Comparison of ENCODE assay signal across 11 mouse cellular contexts in genomic region chr15:103302341-103303021, GRCm38 (mm10). TPM values are rescaled to one million over a fixed set of nuclear protein-coding genes. Genes with fewer than 3 reads are reported as not detected.
DNase-seq lines count a peak whose midpoint lies in the region; ATAC-seq and TF ChIP-seq lines count a peak whose summit lies in the region.
"Had no signal": no experiment of that assay in that cellular context is flagged by ENCODE, and none has a peak within 500 bp of the region (broad histone marks: within the 10 kb centered on the region; RNA-seq: fewer than 3 reads in every experiment).

No protein-coding gene starts in this region.

- peak overlapping the region; percentile 54 for H3K27ac ChIP-seq in heart, embryonic 15.5 days
- H3K27ac ChIP-seq in embryonic facial prominence, embryonic 12.5 days = peak overlapping the region; percentile 96
- peak overlapping the region; percentile 91; the same call in 1 of the 2 replicates for H3K27ac ChIP-seq in hindbrain, postnatal 0 days
- peak overlapping the region; percentile 99 for H3K27ac ChIP-seq in neural tube, embryonic 11.5 days (ENCODE audit: low read depth, low read length)
- H3K27ac ChIP-seq in cerebellum, adult 2 months (ENCODE audit: insufficient read depth, low read length) = no peak overlapping the region

- DNase-seq in heart, adult 9 months (ENCODE audit: low spot score in 2 of 2) = no peak
- no peak for DNase-seq in hindbrain, postnatal 0 days (ENCODE audit: low spot score)
- peak; percentile 74 for DNase-seq in neural tube, embryonic 11.5 days (ENCODE audit: low spot score)
- no peak for DNase-seq in cerebellum, adult 2 months
- no peak for DNase-seq in testis, postnatal 14 days (ENCODE audit: low spot score)
- DNase-seq in testis, postnatal 10 days (ENCODE audit: low spot score) = no peak
- DNase-seq: adrenal gland, adult 8-10 months had no signal

- TF ChIP-seq CTCF in hindbrain, postnatal 0 days (IDR thresholded peaks at IDR 0.05; ENCODE audit: low read depth) = no peak
- no peak for TF ChIP-seq CTCF in cerebellum, adult 2 months (IDR thresholded peaks at IDR 0.05; ENCODE audit: borderline replicate concordance, insufficient read depth, low read depth, low read length)

- no peak for TF ChIP-seq POLR2A in cerebellum, adult 2 months (IDR thresholded peaks at IDR 0.05; ENCODE audit: borderline replicate concordance, insufficient read depth, low read length)

- H3K9ac ChIP-seq in heart, embryonic 15.5 days = no peak overlapping the region
- peak overlapping the region; percentile 20; the same call in 1 of the 2 replicates for H3K9ac ChIP-seq in embryonic facial prominence, embryonic 12.5 days
- no peak overlapping the region; the same call in 1 of the 2 replicates for H3K9ac ChIP-seq in hindbrain, postnatal 0 days (replicated peaks; ENCODE audit: low read length)
- H3K9ac ChIP-seq in neural tube, embryonic 11.5 days (ENCODE audit: low read length) = peak overlapping the region; percentile 55

- no peaks in the 10 kb centered on the region for H3K27me3 ChIP-seq in heart, embryonic 15.5 days
- H3K27me3 ChIP-seq in embryonic facial prominence, embryonic 12.5 days = no peaks in the 10 kb centered on the region
- no peaks in the 10 kb centered on the region for H3K27me3 ChIP-seq in hindbrain, postnatal 0 days (ENCODE audit: insufficient read depth, low read length)
- no peaks in the 10 kb centered on the region for H3K27me3 ChIP-seq in neural tube, embryonic 11.5 days (ENCODE audit: control insufficient read depth, insufficient read depth, low read length)
- H3K27me3 ChIP-seq in cerebellum, adult 2 months (ENCODE audit: control insufficient read depth, insufficient read depth, low read length) = no peaks in the 10 kb centered on the region

- no peak overlapping the region for H3K4me3 ChIP-seq in heart, embryonic 15.5 days
- H3K4me3 ChIP-seq in embryonic facial prominence, embryonic 12.5 days = no peak overlapping the region
- no peak overlapping the region for H3K4me3 ChIP-seq in hindbrain, postnatal 0 days (ENCODE audit: low read length)
- no peak overlapping the region for H3K4me3 ChIP-seq in neural tube, embryonic 11.5 days (ENCODE audit: low read depth, low read length)
- no peak overlapping the region for H3K4me3 ChIP-seq in cerebellum, adult 2 months (replicated peaks; ENCODE audit: insufficient read depth, low read depth, low read length)

- no peaks in the 10 kb centered on the region for H3K9me3 ChIP-seq in heart, embryonic 15.5 days (replicated peaks)
- H3K9me3 ChIP-seq in embryonic facial prominence, embryonic 12.5 days = no peaks in the 10 kb centered on the region
- no peaks in the 10 kb centered on the region for H3K9me3 ChIP-seq in hindbrain, postnatal 0 days (ENCODE audit: low read length)
- no peaks in the 10 kb centered on the region for H3K9me3 ChIP-seq in neural tube, embryonic 11.5 days (ENCODE audit: control insufficient read depth, low read length)

- peaks cover 22% of the 10 kb centered on the region; the same call in 1 of the 2 replicates for H3K36me3 ChIP-seq in heart, embryonic 15.5 days
- peaks cover 7% of the 10 kb centered on the region; the same call in 1 of the 2 replicates for H3K36me3 ChIP-seq in embryonic facial prominence, embryonic 12.5 days
- no peaks in the 10 kb centered on the region for H3K36me3 ChIP-seq in hindbrain, postnatal 0 days (ENCODE audit: insufficient read depth, low read length)
- H3K36me3 ChIP-seq in neural tube, embryonic 11.5 days (ENCODE audit: control insufficient read depth, insufficient read depth, low read length) = no peaks in the 10 kb centered on the region; the same call in 1 of the 2 replicates

- peaks cover 67% of the 10 kb centered on the region for H3K4me1 ChIP-seq in heart, embryonic 15.5 days (replicated peaks)
- H3K4me1 ChIP-seq in embryonic facial prominence, embryonic 12.5 days = peaks cover 79% of the 10 kb centered on the region
- H3K4me1 ChIP-seq in hindbrain, postnatal 0 days (ENCODE audit: insufficient read depth, low read length) = peaks cover 44% of the 10 kb centered on the region
- H3K4me1 ChIP-seq in neural tube, embryonic 11.5 days (ENCODE audit: control insufficient read depth, insufficient read depth, low read length) = peaks cover 86% of the 10 kb centered on the region
- peaks cover 10% of the 10 kb centered on the region for H3K4me1 ChIP-seq in cerebellum, adult 2 months (ENCODE audit: control insufficient read depth, insufficient read depth, low read length)

- ATAC-seq in heart, embryonic 15.5 days (replicated peaks; ENCODE audit: insufficient number of reproducible peaks, insufficient read depth, low FRiP score, low read depth) = no peak
- ATAC-seq in embryonic facial prominence, embryonic 12.5 days (ENCODE audit: insufficient number of reproducible peaks, insufficient read depth, low FRiP score, low TSS enrichment) = no peak
- no peak for ATAC-seq in hindbrain, postnatal 0 days
- ATAC-seq in neural tube, embryonic 11.5 days (ENCODE audit: insufficient read depth, low FRiP score, low TSS enrichment) = no peak

- H3K4me2 ChIP-seq in heart, embryonic 15.5 days = no peak overlapping the region
- H3K4me2 ChIP-seq in embryonic facial prominence, embryonic 12.5 days (replicated peaks) = no peak overlapping the region
- no peak overlapping the region for H3K4me2 ChIP-seq in hindbrain, postnatal 0 days (ENCODE audit: low read depth, low read length)
- H3K4me2 ChIP-seq in neural tube, embryonic 11.5 days (ENCODE audit: low read depth) = peak overlapping the region; percentile 42

- WGBS in heart, embryonic 15.5 days = 49% methylated on average over 6 of the region's 6 CpGs
- 24% methylated on average over 6 of the region's 6 CpGs for WGBS in embryonic facial prominence, embryonic 12.5 days
- 30% methylated on average over 6 of the region's 6 CpGs for WGBS in hindbrain, postnatal 0 days
- 4% methylated on average over 6 of the region's 6 CpGs for WGBS in neural tube, embryonic 11.5 days
- 76% methylated on average over 6 of the region's 6 CpGs for WGBS in cerebellum, adult 2 months

RNA-seq across cellular contexts. Expression of gene Gpr84, which starts 7.9 kb away (rescaled TPM):
- 0.11 and 0.25 TPM in 2 replicates for polyA plus RNA-seq in heart, embryonic 15.5 days (2015; fragmentation: Nextera tagmentation; extraction: Ambion mirVana)
- 0.47 and 0.67 TPM in 2 replicates for polyA plus RNA-seq in embryonic facial prominence, embryonic 12.5 days (2016; fragmentation: Nextera tagmentation; extraction: Ambion mirVana)
- total RNA-seq in hindbrain, postnatal 0 days (2014; rRNA removed) = 0.58 and 0.86 TPM in 2 replicates
- polyA plus RNA-seq in hindbrain, postnatal 0 days (2015; fragmentation: Nextera tagmentation; extraction: Ambion mirVana) = 0.30 and 0.37 TPM in 2 replicates
- polyA plus RNA-seq in neural tube, embryonic 11.5 days (2014; fragmentation: Nextera tagmentation; extraction: Ambion mirVana) = 0.34 and 0.50 TPM in 2 replicates
- 0.43 and 0.62 TPM in 2 replicates for polyA plus RNA-seq in cerebellum, adult 2 months (2012; rRNA removed)
- total RNA-seq: adrenal gland, adult 8-10 months had no signal

RNA-seq across cellular contexts. Expression of gene Copz1, which starts 30.0 kb away (rescaled TPM):
- polyA plus RNA-seq in heart, embryonic 15.5 days (2015; fragmentation: Nextera tagmentation; extraction: Ambion mirVana) = 145 and 168 TPM in 2 replicates
- 257 and 268 TPM in 2 replicates for polyA plus RNA-seq in embryonic facial prominence, embryonic 12.5 days (2016; fragmentation: Nextera tagmentation; extraction: Ambion mirVana)
- 149 and 155 TPM in 2 replicates for total RNA-seq in hindbrain, postnatal 0 days (2014; rRNA removed)
- 181 TPM in 2 replicates for polyA plus RNA-seq in hindbrain, postnatal 0 days (2015; fragmentation: Nextera tagmentation; extraction: Ambion mirVana)
- 307 and 317 TPM in 2 replicates for polyA plus RNA-seq in neural tube, embryonic 11.5 days (2014; fragmentation: Nextera tagmentation; extraction: Ambion mirVana)
- polyA plus RNA-seq in cerebellum, adult 2 months (2012; rRNA removed) = 110 and 117 TPM in 2 replicates

RNA-seq across cellular contexts. Expression of gene Zfp385a, which starts 37.4 kb away (rescaled TPM):
- 5.9 and 10.5 TPM in 2 replicates for polyA plus RNA-seq in heart, embryonic 15.5 days (2015; fragmentation: Nextera tagmentation; extraction: Ambion mirVana)
- polyA plus RNA-seq in embryonic facial prominence, embryonic 12.5 days (2016; fragmentation: Nextera tagmentation; extraction: Ambion mirVana) = 12.6 and 14.5 TPM in 2 replicates
- total RNA-seq in hindbrain, postnatal 0 days (2014; rRNA removed) = 20.6 and 25.8 TPM in 2 replicates
- polyA plus RNA-seq in hindbrain, postnatal 0 days (2015; fragmentation: Nextera tagmentation; extraction: Ambion mirVana) = 19.8 and 23.1 TPM in 2 replicates
- 26.1 and 27.5 TPM in 2 replicates for polyA plus RNA-seq in neural tube, embryonic 11.5 days (2014; fragmentation: Nextera tagmentation; extraction: Ambion mirVana)
- 91.4 and 96.6 TPM in 2 replicates for polyA plus RNA-seq in cerebellum, adult 2 months (2012; rRNA removed)

RNA-seq across cellular contexts. Expression of gene Nfe2, which starts 44.3 kb away (rescaled TPM):
- 1.9 and 5.0 TPM in 2 replicates for polyA plus RNA-seq in heart, embryonic 15.5 days (2015; fragmentation: Nextera tagmentation; extraction: Ambion mirVana)
- polyA plus RNA-seq in embryonic facial prominence, embryonic 12.5 days (2016; fragmentation: Nextera tagmentation; extraction: Ambion mirVana) = 4.9 and 5.2 TPM in 2 replicates
- total RNA-seq in hindbrain, postnatal 0 days (2014; rRNA removed) = 0.63 TPM in 1 of 2 replicates, not detected in the other
- 0.20 and 0.33 TPM in 2 replicates for polyA plus RNA-seq in hindbrain, postnatal 0 days (2015; fragmentation: Nextera tagmentation; extraction: Ambion mirVana)
- polyA plus RNA-seq in neural tube, embryonic 11.5 days (2014; fragmentation: Nextera tagmentation; extraction: Ambion mirVana) = 6.5 and 7.3 TPM in 2 replicates
- polyA plus RNA-seq in cerebellum, adult 2 months (2012; rRNA removed) = 0.28 and 0.57 TPM in 2 replicates
- total RNA-seq: CH12.LX had no signal
- polyA plus RNA-seq: frontal cortex, adult 2 months had no signal

Comparison
In these comparisons a context has a peak if more than half of its experiments do, and no peak if none do; other contexts are left out.
1. H3K9ac ChIP-seq: peak in embryonic facial prominence, embryonic 12.5 days (single experiment) and neural tube, embryonic 11.5 days (single experiment); none in heart, embryonic 15.5 days (single experiment) and hindbrain, postnatal 0 days (single experiment).